Mouse (Mus musculus): Measurements from ENCODE around the gene Kdm5a. TPM values are rescaled to one million over a fixed set of nuclear protein-coding genes. Genes with fewer than 3 reads are reported as not detected.

Kdm5a gene
- total RNA-seq, 2 experiments from 2014 or later = 18.9 to 20.5 TPM

DNA sequence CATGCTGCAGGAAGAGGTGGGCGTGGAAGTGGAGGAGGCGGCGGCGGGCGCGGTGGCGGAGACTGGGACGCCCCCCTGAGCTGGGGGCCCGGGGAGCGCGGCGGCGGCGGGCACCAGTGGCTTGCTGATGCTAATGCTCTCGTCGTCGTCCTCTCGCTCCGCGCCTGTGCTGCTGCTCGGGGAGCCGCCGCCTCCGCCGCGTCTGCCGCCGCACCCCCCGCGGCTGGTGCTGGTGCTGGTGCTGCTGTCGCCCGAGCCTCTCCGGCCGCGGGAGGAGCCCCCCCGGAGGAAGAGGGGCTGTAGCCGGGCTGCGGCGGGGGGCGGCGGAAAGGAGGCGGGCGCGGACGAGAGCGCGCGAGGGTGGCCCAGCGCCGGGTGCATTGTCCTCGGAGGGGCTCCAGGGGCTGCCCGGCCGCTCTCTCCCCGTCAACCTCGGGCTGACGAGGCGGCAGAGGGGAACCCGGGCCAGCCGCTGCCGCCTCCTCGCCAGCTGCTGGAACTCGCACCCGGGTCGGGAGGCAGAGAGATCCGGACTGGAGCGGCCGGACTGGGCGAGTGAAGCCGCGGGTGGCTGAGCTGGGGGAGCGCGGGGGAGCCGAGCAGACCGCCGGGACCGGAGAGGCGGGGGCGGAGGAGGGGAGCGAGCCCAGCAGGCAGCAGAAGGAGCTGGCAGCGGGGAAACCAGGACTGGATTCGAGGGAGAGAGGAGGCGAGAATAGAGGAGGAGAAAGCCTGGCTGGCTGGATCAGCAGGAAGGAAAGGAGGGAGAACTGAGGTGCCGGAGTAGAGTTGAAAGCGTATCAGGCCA, 129.7 kb downstream of the Kdm5a start, which contains the start of gene Tmem121b:
Tmem121b (minus strand) TSS at position 434 of the 808 bp plus-strand sequence.
- intact Hi-C loops (cut with DNase I) = loop anchor here (5.0 kb wide), 1 partner anchor 71 kb away; no protein-coding TSS in a partner anchor
- no peak for DNase-seq

Other genes with a start within 250 kb of the Kdm5a start
- gene D330020A13Rik, start 69.8 kb upstream of the Kdm5a start, total RNA-seq (2021) = not detected
- gene B4galnt3, start 69.6 kb upstream of the Kdm5a start, total RNA-seq (2021) = 1 to 10 TPM in 1 of 2 experiments, under 1 TPM in 1; 0.99 to 1.7 TPM
- gene Ccdc77, start 250 bp downstream of the Kdm5a start, total RNA-seq (2021) = 1 to 10 TPM; 3.5 to 4.4 TPM
- gene Il17ra, start 99.1 kb downstream of the Kdm5a start, total RNA-seq (2021) = 1 to 10 TPM; 1.7 TPM
- gene Tmem121b, start 129.7 kb downstream of the Kdm5a start, total RNA-seq (2021) = not detected
- gene Hdhd5, start 167.2 kb downstream of the Kdm5a start, total RNA-seq (2021) = 10 to 100 TPM; 23.5 to 27.8 TPM